Mouse (Mus musculus): Measurements from ENCODE around the gene Mpp1.

GRCm38 (mm10) chrX:75125606-75126005 is 5.2 kb downstream of the Mpp1 start:
- TF ChIP-seq CTCF (IDR thresholded peaks at IDR 0.05) (no peak), EP300 (IDR thresholded peaks at IDR 0.05) (no peak)

Data from lung, postnatal 0 days (tissue).